ENCODE assay signal across 22 mouse cellular contexts in genomic region chr4:81962586-81962985, GRCm38 (mm10).
DNase-seq lines count a peak whose midpoint lies in the region; ATAC-seq and TF ChIP-seq lines count a peak whose summit lies in the region.
"Had no signal": no experiment of that assay in that cellular context is flagged by ENCODE, and none has a peak within 500 bp of the region (broad histone marks: within the 10 kb centered on the region; RNA-seq: fewer than 3 reads in every experiment).

No protein-coding gene starts in this region.

- no peaks in the 10 kb centered on the region for H3K36me3 ChIP-seq in forebrain, embryonic 14.5 days (ENCODE audit: control insufficient read depth, insufficient read depth, low read length)
- no peaks in the 10 kb centered on the region for H3K36me3 ChIP-seq in forebrain, embryonic 16.5 days (ENCODE audit: control insufficient read depth, insufficient read depth)
- H3K36me3 ChIP-seq in lung, embryonic 15.5 days = no peaks in the 10 kb centered on the region
- no peaks in the 10 kb centered on the region for H3K36me3 ChIP-seq in stomach, embryonic 14.5 days (ENCODE audit: control insufficient read depth, insufficient read depth, low read length)
- no peaks in the 10 kb centered on the region for H3K36me3 ChIP-seq in stomach, postnatal 0 days (ENCODE audit: control insufficient read depth, insufficient read depth, low read length)
- no peaks in the 10 kb centered on the region for H3K36me3 ChIP-seq in kidney, adult 2 months (ENCODE audit: control insufficient read depth, insufficient read depth, low read length)
- H3K36me3 ChIP-seq: embryonic facial prominence, embryonic 10.5 days; heart, embryonic 15.5 days; hindbrain, embryonic 13.5 days had no signal

- no peak overlapping the region for H3K4me3 ChIP-seq in forebrain, embryonic 14.5 days (ENCODE audit: low read depth, low read length)
- no peak overlapping the region for H3K4me3 ChIP-seq in forebrain, embryonic 16.5 days (replicated peaks; ENCODE audit: low read length)
- H3K4me3 ChIP-seq in lung, embryonic 15.5 days = no peak overlapping the region
- no peak overlapping the region for H3K4me3 ChIP-seq in stomach, embryonic 14.5 days (ENCODE audit: low read depth, low read length)
- H3K4me3 ChIP-seq in stomach, postnatal 0 days (ENCODE audit: low read depth, low read length) = no peak overlapping the region
- H3K4me3 ChIP-seq in kidney, adult 2 months (ENCODE audit: insufficient read depth, low read depth, low read length) = no peak overlapping the region
- H3K4me3 ChIP-seq: embryonic facial prominence, embryonic 10.5 days; heart, embryonic 15.5 days; hindbrain, embryonic 13.5 days had no signal

- peak; percentile 63 for DNase-seq in forebrain, embryonic 14.5 days (ENCODE audit: low spot score)
- no peak for DNase-seq in lung, adult 18-20 months
- no peak for DNase-seq in stomach, postnatal 0 days (ENCODE audit: low spot score)
- no peak for DNase-seq in kidney, adult 2 months
- no peak for DNase-seq in cerebellum, adult 9-10 months
- DNase-seq: adrenal gland, postnatal 14 days; cerebellum, adult 18-20 months; cerebellum, postnatal 10 days; gastrocnemius, postnatal 10 days; heart, adult 18-20 months; heart, postnatal 14 days had no signal

- WGBS in forebrain, embryonic 14.5 days = 46% methylated on average over 5 of the region's 5 CpGs
- 46% methylated on average over 5 of the region's 5 CpGs for WGBS in forebrain, embryonic 16.5 days
- WGBS in lung, embryonic 15.5 days = 57% methylated on average over 5 of the region's 5 CpGs
- 56% methylated on average over 5 of the region's 5 CpGs for WGBS in stomach, embryonic 14.5 days
- 61% methylated on average over 5 of the region's 5 CpGs for WGBS in stomach, postnatal 0 days
- WGBS in kidney, adult 2 months = 80% methylated on average over 5 of the region's 5 CpGs

- 0 out of 2 replicates have a peak, but pooled peaks cover 5% of the 10 kb centered on the region for H3K4me1 ChIP-seq in forebrain, embryonic 14.5 days (ENCODE audit: control insufficient read depth, insufficient read depth, low read length)
- H3K4me1 ChIP-seq in forebrain, embryonic 16.5 days (replicated peaks; ENCODE audit: control insufficient read depth, insufficient read depth, low read length) = peaks cover 7% of the 10 kb centered on the region
- H3K4me1 ChIP-seq in lung, embryonic 15.5 days = peaks cover 15% of the 10 kb centered on the region; the same call in 1 of the 2 replicates
- H3K4me1 ChIP-seq in stomach, embryonic 14.5 days (ENCODE audit: control insufficient read depth, insufficient read depth, low read length) = peaks cover 5% of the 10 kb centered on the region; the same call in 1 of the 2 replicates
- H3K4me1 ChIP-seq in stomach, postnatal 0 days (replicated peaks; ENCODE audit: control insufficient read depth, insufficient read depth) = no peaks in the 10 kb centered on the region
- H3K4me1 ChIP-seq in kidney, adult 2 months (ENCODE audit: control insufficient read depth, insufficient read depth, low read length) = no peaks in the 10 kb centered on the region
- H3K4me1 ChIP-seq: heart, embryonic 15.5 days; hindbrain, embryonic 13.5 days had no signal

- no peak for TF ChIP-seq EP300 in stomach, postnatal 0 days (optimal IDR thresholded peaks at IDR 0.05)

- no peaks in the 10 kb centered on the region for H3K9me3 ChIP-seq in forebrain, embryonic 14.5 days (replicated peaks; ENCODE audit: control insufficient read depth, low read length)
- H3K9me3 ChIP-seq in forebrain, embryonic 16.5 days (ENCODE audit: control insufficient read depth, low read length) = no peaks in the 10 kb centered on the region
- no peaks in the 10 kb centered on the region for H3K9me3 ChIP-seq in lung, embryonic 15.5 days
- H3K9me3 ChIP-seq in stomach, embryonic 14.5 days (ENCODE audit: control insufficient read depth, low read depth, low read length) = no peaks in the 10 kb centered on the region
- H3K9me3 ChIP-seq in stomach, postnatal 0 days (ENCODE audit: control insufficient read depth, low read length) = no peaks in the 10 kb centered on the region
- H3K9me3 ChIP-seq: embryonic facial prominence, embryonic 10.5 days; heart, embryonic 15.5 days; hindbrain, embryonic 13.5 days had no signal

- no peak for TF ChIP-seq POLR2A in kidney, adult 2 months (IDR thresholded peaks at IDR 0.05; ENCODE audit: low read depth, low read length)

- no peak overlapping the region for H3K9ac ChIP-seq in forebrain, embryonic 14.5 days (ENCODE audit: low read length)
- no peak overlapping the region for H3K9ac ChIP-seq in forebrain, embryonic 16.5 days (replicated peaks; ENCODE audit: low read depth, low read length)
- H3K9ac ChIP-seq in lung, embryonic 15.5 days = no peak overlapping the region
- H3K9ac ChIP-seq in stomach, embryonic 14.5 days (replicated peaks; ENCODE audit: low read depth, low read length) = no peak overlapping the region
- H3K9ac ChIP-seq in stomach, postnatal 0 days (ENCODE audit: low read length) = no peak overlapping the region
- H3K9ac ChIP-seq: heart, embryonic 15.5 days; hindbrain, embryonic 13.5 days had no signal

- no peak for TF ChIP-seq CTCF in stomach, postnatal 0 days (IDR thresholded peaks at IDR 0.05; ENCODE audit: low read depth)
- no peak for TF ChIP-seq CTCF in kidney, adult 2 months (conservative IDR thresholded peaks at IDR 0.05; ENCODE audit: insufficient read depth, insufficient read length, low read depth, low read length)

- H3K27ac ChIP-seq in forebrain, embryonic 14.5 days (ENCODE audit: low read depth, low read length) = no peak overlapping the region; the same call in 1 of the 2 replicates
- H3K27ac ChIP-seq in forebrain, embryonic 16.5 days (ENCODE audit: low read length) = no peak overlapping the region
- H3K27ac ChIP-seq in lung, embryonic 15.5 days = peak overlapping the region; percentile 24
- H3K27ac ChIP-seq in stomach, embryonic 14.5 days (ENCODE audit: low read length) = peak overlapping the region; percentile 3; the same call in 1 of the 2 replicates
- H3K27ac ChIP-seq in stomach, postnatal 0 days (replicated peaks) = no peak overlapping the region
- no peak overlapping the region for H3K27ac ChIP-seq in kidney, adult 2 months (ENCODE audit: insufficient read depth, low read depth, low read length)
- H3K27ac ChIP-seq: embryonic facial prominence, embryonic 10.5 days; heart, embryonic 15.5 days; hindbrain, embryonic 13.5 days; hindbrain, postnatal 0 days had no signal

- peak; percentile 40; the same call in 1 of the 2 replicates for ATAC-seq in forebrain, embryonic 14.5 days
- ATAC-seq in forebrain, embryonic 16.5 days = no peak
- ATAC-seq in lung, embryonic 15.5 days (ENCODE audit: borderline replicate concordance, extremely low read depth, low FRiP score, low TSS enrichment) = no peak
- no peak for ATAC-seq in stomach, embryonic 14.5 days (ENCODE audit: insufficient number of reproducible peaks, insufficient read depth, low FRiP score, low read depth)
- no peak for ATAC-seq in stomach, postnatal 0 days (ENCODE audit: low FRiP score, low TSS enrichment)
- ATAC-seq: activated CD4-positive, CD25-positive, alpha-beta regulatory T cell, adult 4 months; hindbrain, postnatal 0 days; Patski had no signal

- H3K27me3 ChIP-seq in forebrain, embryonic 14.5 days (replicated peaks; ENCODE audit: control insufficient read depth, insufficient read depth, low read length) = no peaks in the 10 kb centered on the region
- H3K27me3 ChIP-seq in forebrain, embryonic 16.5 days (replicated peaks; ENCODE audit: control insufficient read depth, insufficient read depth, low read length) = no peaks in the 10 kb centered on the region
- no peaks in the 10 kb centered on the region for H3K27me3 ChIP-seq in lung, embryonic 15.5 days
- H3K27me3 ChIP-seq in stomach, embryonic 14.5 days (ENCODE audit: control insufficient read depth, insufficient read depth, low read length) = no peaks in the 10 kb centered on the region
- no peaks in the 10 kb centered on the region for H3K27me3 ChIP-seq in stomach, postnatal 0 days (ENCODE audit: control insufficient read depth, insufficient read depth, low read length)
- no peaks in the 10 kb centered on the region for H3K27me3 ChIP-seq in kidney, adult 2 months (replicated peaks; ENCODE audit: control insufficient read depth, insufficient read depth, low read length)
- H3K27me3 ChIP-seq: CH12.LX; heart, embryonic 15.5 days; hindbrain, embryonic 13.5 days; Patski had no signal

- no peak overlapping the region for H3K4me2 ChIP-seq in forebrain, embryonic 14.5 days (ENCODE audit: low read length)
- H3K4me2 ChIP-seq in forebrain, embryonic 16.5 days (ENCODE audit: low read length) = no peak overlapping the region
- no peak overlapping the region; the same call in 1 of the 2 replicates for H3K4me2 ChIP-seq in lung, embryonic 15.5 days
- H3K4me2 ChIP-seq in stomach, embryonic 14.5 days (replicated peaks; ENCODE audit: low read depth, low read length) = no peak overlapping the region
- H3K4me2 ChIP-seq in stomach, postnatal 0 days (replicated peaks; ENCODE audit: low read depth) = no peak overlapping the region
- H3K4me2 ChIP-seq: heart, embryonic 11.5 days; heart, embryonic 15.5 days; hindbrain, embryonic 13.5 days had no signal

Comparison
In these comparisons a context has a peak if more than half of its experiments do, and no peak if none do; other contexts are left out.
1. H3K27ac ChIP-seq: peak in lung, embryonic 15.5 days (single experiment) and stomach, embryonic 14.5 days (single experiment); none in forebrain, embryonic 14.5 days (single experiment), forebrain, embryonic 16.5 days (single experiment), stomach, postnatal 0 days (single experiment) and kidney, adult 2 months (single experiment).